Mouse (Mus musculus): Measurements from ENCODE around the gene Rin3.

The Rin3 gene

DNA sequence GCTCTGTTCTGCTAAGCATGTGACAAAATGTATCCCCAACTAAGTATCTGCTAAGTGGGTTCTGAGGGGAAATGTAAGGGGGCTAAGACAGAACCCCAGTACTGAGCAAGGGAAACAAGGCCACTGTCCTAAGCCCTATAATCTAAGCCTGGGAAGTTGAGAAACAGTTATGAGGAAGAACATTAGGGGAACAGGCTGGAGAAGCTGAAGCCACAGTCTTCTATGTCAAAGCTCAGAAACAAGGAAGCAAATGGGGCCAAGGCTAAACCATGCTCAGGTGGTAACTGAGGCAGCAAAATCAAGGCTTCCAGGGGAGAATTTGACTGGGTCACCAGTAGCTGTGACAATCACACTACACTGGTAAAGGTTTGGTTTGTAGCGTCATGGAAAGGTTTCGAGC, 50.3 kb downstream of the Rin3 start:
- no peak for DNase-seq (ENCODE audit: low spot score)

DNA sequence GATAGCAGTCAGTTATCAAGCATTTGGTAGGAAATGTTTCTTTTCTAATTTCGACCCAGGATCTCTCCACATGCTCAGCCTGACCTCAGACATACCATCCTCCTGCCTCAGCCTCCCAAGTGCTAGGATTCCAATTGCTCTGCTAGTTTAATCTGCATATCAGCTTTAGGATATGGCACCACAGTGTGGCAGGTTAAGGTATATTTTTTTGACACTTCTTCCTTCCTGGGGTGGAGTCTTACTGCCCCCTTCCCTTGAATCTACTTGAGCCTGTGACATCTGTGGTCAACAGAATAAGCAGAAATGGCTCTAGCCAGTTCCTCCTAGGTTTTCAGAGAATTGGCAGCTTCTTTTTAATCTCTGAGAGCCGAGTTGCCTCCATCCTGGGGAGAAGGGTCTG, 56.2 kb downstream of the Rin3 start:
- no peak for DNase-seq (ENCODE audit: low spot score)

DNA sequence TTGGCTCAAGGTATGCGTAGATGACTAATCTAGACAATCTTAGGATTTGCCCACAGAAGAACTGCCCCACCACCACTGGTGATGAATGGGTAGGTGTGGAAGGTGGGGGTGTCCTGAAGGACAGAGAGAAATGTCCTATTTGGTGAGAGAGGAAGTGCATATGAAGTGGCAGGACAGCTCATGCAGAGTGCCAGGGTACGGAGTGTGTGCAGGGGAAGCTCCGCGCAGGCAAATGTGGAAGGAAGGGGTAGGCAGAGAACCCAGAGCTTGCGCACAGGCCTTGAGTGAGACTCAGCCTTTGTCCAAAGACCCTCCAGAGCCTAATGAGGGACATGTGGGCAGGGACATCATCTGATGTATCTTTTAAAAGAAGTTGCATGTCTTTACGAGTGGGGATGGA, 57.6 kb downstream of the Rin3 start:
- DNase-seq (ENCODE audit: low spot score): no peak

DNA sequence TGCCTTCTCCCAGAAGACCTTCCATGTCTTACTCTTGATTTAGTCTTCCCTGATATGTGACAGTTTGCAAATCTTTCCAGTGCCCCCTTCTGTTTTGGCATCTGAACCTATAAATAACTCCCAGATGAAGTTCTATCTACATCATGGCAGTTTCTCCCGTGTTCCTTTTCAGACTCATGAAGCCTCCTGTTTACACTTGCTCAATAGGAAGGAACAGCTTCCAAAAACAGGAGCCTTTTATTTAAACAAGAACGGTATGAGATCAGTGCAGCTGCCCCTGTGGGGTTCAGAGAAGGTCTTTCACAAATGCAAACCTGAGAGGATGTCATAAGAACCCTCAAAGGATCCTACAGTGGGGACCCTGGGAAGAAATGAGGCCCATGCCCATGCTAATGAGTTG, 59.3 kb downstream of the Rin3 start:
- no peak for DNase-seq (ENCODE audit: low spot score)

DNA sequence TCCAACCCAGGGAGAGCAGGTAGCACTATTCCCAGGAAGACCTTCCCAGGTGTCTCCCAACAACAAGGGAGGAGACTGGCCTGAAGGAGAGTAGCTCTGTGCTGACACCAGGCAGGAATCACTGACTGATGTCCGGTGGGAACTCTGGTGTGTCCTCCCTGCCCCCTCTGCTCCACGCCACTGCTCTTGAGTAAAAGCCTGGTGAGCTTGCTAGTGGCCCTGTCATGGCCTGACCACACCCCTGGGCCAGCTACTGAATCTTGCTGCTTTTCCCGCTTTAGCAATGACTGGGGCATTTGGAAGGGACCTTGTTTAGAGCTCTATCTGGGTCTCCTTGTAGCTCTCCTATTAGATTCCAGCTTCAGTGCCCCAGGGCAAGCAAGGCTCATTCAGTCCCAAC, 59.8 kb downstream of the Rin3 start:
- no peak for DNase-seq (ENCODE audit: low spot score)

DNA sequence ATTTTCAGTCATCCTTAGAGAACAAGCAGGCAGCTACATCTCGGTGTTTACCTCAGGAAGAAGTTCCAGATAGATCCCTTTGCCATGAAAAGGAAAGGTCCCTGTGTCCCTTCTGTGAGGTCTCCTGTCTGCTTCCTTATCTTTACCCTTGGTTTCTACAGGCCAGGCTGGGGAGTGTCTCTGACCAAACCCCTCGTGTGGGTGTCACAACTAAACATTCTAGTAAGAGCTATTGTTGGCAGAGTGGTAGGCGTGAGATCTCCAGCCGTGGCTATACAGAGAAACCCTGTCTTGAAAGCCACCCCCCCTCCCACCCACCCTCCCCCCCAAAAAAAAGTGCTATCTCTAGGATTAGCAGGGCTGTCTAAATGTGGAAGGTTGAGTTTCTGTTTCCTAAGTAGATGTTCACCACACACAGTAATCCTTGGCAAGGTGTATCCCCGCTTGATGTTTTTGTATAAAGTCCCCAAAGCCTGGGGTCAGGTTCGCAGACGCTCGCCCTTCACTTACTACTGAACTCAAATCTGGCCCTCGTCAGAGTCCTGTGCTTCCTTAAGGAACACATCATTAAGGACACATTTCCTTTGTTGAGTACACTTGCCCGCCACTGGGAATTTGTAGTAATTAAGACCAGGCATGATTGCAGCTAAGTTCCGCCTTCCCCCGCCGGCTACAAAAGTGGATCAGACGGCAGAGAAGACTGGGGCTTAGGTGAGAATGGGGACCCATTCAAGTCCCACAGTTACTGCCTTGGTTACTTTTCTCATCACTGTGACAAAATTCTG, 62.4 kb downstream of the Rin3 start:
- DNase-seq (ENCODE audit: low spot score): no peak

DNA sequence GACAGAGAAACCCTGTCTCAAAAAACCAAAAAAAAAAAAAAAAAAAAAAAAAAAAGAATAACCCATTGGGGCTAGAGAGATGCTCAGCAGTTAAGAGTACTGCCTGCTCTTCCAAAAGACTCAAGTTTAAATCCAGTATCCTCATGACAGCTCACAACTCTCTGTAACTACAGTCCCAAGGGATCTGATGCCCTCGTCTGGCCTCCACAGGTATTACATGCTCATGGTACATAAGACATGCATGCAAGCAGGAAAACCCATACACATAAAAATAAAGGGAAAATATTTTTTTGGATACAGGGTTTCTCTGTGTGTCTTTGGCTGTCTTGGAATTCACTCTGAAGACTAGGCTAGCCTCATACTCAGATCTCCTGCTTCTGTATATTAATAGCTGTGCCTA, 63.7 kb downstream of the Rin3 start:
- peak; percentile 29 for DNase-seq (ENCODE audit: low spot score)

DNA sequence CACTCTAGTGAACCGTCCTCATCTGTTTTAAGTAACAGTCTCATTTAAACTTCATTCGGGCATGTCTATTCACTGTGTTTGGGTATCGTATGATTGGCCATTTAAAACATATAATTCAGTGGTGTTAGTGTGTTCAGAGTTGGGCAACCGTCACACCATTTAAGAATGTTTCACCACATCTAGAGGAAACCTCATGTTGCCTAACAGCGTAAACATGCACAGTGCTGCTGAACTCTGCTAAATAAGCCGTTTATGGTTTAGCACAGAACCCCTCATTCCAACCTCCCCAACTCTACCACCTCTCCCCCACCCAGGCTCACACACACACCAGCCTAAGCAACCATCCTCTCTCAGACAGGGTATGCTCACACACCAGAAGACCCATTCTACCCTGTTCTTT, 65.6 kb downstream of the Rin3 start:
- DNase-seq (ENCODE audit: low spot score): no peak

DNA sequence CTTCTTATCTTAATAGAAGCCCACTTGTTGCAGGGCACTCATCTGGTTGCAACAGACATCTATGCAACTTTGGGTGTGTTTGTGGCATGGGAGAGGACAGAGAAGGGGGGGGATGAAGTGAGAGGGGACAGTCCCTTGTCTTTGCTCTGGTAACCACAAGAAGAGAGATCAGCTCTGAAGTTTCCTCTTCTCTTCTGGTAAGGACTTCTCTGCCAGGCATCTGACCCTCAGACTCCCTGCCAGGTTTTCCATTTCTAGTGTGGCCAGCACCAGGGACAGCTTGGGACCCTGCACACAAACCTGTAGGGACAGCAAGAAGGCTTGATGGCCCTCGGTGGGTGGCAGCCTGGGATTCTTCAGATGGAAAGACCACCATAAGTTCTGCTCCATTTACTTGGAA, 68.1 kb downstream of the Rin3 start:
- DNase-seq (ENCODE audit: low spot score): no peak

DNA sequence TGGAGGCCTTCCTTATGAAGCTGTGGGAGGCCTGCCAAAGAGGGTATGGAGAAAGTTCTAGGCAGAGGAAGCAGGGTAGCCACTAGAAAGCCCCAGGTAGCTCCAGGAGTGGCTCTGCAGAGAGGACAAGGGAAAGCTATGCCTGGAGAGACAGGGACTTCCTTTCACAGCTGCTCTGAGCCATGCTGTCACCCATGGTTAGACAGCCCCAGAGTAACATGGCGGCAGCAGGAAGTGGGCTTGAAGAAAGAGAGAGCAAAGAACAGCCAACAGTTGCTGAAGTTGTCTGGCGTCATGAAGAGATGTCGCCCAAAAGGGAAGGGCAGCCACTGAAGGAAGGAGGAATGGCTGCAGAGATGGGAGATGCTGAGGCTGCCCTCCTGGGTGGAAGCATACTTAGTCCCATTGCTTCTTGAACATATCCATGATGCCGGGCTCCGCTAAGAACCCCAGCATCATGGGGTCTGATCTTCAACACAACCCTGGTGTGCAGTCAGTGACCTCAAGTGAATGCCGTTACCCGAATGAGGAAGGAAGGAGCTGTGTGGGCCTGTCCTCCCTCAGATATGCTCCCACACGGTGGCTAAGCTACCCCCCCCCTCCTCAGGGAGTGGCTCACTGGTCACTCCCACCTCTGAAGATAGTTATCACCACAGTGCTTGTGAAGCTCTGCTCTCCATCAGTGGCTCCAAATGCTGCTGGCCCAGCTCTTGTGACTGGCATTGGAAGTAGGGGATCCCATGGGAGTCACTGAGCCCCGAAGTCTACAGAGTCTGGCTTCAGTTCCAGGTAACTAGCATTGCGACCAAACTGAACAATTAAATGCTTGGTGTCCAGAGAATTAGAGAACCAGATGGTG, 71.5 kb downstream of the Rin3 start:
- no peak for DNase-seq (ENCODE audit: low spot score)

DNA sequence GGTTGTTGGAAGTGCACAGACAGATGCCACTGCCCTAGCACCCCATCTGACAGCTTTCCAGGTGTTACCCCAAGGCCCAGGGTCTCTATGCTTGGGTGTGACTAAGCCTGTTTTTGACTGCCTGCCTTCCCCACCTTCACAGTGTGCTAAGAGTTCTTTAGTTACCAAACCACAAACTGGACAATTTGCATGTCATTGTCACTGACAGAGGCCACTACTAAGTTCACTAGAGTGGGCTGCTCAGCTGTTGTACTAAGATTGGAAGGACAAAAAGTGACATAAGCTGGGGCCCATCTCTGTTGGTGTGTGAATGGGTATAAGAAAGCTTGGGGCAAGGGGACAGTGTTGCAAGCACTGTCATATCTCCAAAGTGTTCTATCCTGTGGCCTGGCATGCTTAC, 72.9 kb downstream of the Rin3 start:
- DNase-seq (ENCODE audit: low spot score): no peak

DNA sequence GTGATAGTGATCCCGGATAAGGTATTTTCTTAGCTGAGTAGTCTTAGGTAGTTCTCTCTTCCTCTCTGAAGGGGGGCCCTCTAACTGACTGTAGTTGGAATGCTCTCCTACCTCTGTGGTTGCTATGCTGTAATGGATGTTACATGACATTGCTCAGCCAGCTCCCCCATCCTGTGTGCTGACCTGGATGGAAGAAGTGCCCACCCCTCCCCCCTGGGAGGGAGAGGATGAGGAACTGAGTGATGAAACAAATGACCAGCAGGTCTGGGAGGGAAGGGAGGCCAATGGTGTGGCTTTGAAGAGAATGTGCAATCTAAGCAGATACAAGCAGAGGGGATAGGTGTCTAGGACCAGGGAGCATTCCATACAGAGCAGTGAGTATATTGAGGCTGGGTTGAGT, 73.9 kb downstream of the Rin3 start:
- no peak for DNase-seq (ENCODE audit: low spot score)

DNA sequence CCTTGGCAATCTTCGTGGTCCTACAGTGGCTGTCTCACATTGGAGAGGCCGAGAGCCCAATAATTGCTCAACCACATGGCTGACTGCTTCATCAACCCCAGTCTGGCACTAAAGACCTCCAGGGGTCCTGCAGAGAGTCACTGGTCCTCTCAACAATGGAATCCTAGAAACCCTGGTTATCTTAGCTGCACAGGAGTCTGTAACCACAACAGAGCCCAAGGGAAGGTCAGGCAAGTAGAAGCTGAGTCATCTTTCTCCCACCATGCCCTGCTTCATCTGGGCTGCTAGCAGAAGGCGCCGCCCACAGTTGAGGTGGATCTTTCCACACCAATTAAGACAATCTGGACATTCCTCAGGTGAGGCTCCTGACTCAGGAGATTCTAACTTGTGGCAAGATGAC, 76.5 kb downstream of the Rin3 start:
- no peak for DNase-seq (ENCODE audit: low spot score)

DNA sequence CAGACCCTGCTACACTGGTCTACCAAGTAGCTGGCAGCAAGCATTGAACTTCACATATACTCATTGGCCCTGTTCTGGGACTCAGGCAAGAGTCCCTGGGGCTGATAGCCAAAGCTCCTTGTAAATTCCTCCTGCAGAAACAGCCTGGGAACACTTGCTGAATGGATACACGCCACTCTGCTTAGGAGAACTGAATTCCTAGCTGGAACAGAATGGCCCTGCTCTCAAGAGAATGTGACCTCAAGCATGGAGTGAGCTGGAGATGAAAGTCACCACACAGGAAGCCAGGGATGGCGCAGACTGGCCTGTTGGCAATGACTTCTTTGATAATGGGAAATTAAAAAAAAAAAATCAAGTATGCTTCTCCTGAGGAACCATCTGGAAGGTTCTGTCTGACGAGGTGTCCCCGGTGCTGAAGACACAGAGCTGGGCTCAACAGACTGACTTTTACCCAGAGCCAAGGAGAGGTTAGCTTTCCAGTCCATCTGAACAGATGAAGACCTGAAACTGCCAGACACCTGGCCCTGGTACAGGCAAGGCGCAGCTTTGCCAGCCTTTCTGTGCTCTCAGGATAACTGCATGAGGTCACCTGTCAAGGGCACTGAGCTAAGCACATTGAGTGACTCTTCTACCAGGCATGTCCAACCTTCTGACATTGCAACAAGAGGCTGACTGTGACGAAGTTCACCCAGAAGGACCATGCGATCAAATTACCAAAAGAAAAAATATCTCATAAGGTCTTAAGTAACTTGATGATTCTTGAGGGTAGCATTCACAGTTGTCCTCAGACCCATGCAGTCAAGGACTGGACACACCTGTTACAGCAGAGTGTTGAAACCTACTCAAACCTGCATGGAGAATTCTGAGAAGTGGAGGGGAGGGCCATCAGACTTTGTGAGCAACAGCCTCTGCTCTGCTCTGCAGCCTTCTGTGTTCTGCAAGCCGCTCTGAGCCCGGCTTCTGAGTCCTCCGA, 78.6 kb downstream of the Rin3 start:
- DNase-seq (ENCODE audit: low spot score): no peak

DNA sequence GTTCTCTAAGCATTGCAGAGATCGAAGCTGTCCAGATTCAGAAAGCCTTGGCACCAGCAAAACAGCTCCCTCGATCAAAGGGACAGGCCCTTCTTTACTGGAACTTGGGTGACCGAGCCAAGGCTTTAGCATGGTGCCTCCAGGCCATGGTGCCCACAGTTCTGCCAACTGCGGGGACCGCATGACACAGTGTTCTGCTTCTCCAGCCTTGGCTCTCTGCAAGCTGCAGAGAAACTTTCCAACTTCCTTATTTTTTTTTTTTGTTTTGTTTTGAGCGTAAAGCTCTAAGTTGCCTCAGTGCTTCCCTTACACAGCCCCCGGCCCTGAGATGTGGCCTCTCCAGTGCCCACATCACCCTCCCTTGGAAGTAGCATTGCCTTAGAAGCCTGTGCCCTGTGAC, 82.2 kb downstream of the Rin3 start:
- no peak for DNase-seq (ENCODE audit: low spot score)

DNA sequence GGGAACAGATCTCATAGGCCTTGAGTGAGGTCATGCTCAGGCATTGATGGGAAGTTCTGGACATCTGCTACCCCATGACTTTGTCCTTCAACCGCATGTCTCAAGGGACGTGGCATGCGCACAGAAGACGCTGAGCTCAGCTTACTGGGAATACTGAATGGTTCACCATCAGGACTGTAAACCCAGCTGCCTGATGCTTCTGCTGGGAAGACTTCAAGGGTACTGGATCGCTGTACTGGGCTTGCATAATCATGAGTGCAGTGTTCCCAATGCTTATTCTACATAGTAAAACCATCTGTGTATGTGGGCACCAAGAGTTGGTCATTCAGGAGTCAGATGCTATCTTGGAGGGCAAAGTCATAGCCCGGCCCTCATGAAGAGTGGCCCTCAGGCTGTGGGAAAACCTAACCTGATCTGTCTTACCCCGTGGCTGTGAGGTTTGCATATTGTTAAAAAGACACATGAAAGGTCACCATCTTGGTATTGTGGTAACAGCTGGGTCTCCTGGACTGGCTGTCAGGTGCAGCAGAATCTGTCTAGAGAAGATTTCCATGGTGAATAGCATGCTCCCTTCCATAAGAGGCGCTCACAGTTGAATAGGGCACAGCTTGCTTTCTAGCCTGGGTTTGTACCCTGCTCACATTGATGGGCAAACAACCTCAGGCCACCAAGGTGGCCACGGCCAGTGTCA, 83.4 kb downstream of the Rin3 start:
- DNase-seq (ENCODE audit: low spot score): no peak

DNA sequence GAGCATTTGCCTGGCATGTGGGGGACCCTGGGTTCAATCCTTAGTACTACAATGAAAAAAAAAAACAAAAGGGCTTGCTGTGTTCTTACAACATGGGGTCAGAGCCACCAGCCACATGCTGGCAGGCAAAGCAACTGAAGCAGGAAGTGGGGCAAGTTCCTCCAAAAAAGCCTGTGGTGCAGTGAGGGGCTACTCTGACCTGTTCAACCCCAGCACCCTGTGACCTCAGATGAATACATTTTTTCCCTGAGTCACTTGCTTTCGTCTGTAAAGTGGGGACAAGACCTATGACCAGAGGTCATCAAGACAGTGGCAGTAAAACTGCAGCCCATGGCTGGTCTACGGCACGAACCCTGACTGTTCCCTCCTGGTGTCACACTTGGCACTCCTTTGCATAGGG, 84.2 kb downstream of the Rin3 start:
- no peak for DNase-seq (ENCODE audit: low spot score)

DNA sequence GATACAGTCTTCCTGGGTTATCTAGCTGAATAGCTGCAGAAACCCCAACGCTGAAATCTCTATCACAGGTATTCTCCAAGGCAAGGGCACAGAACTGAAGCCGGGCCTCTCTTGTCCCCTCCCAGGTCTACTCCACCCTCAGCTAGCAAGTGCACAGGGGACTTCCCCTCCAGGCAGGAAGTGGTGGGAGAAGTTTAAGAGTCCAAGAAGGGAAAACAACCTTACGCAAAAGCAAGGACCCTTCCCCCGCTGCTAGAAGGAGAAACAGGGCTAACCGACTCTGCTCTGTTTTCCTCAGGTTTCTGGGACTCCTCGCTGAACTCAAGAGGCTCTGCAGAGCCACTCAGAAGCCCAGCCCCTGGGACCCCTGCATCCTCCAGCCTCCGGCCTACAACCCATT, 85.2 kb downstream of the Rin3 start:
- DNase-seq (ENCODE audit: low spot score): no peak

DNA sequence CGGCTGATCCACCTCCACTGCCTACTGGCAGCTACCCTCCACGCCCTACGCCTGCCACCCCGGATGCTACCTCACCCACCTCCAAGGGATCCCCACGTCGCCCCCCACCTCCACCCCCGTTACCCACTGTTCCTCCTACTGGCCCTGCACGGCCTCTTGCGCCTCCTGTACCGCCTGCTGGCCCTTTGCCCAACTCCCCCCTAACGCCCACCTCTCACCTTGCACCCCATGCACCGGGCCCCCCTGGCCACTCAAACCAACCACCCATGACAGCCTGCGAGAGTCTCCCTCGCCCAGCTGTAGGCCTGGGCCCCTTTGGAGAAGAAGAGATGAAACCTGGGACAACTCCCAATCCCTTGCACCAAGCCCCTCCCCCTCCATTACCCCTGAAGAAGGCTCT, 85.7 kb downstream of the Rin3 start:
- DNase-seq (ENCODE audit: low spot score): no peak

DNA sequence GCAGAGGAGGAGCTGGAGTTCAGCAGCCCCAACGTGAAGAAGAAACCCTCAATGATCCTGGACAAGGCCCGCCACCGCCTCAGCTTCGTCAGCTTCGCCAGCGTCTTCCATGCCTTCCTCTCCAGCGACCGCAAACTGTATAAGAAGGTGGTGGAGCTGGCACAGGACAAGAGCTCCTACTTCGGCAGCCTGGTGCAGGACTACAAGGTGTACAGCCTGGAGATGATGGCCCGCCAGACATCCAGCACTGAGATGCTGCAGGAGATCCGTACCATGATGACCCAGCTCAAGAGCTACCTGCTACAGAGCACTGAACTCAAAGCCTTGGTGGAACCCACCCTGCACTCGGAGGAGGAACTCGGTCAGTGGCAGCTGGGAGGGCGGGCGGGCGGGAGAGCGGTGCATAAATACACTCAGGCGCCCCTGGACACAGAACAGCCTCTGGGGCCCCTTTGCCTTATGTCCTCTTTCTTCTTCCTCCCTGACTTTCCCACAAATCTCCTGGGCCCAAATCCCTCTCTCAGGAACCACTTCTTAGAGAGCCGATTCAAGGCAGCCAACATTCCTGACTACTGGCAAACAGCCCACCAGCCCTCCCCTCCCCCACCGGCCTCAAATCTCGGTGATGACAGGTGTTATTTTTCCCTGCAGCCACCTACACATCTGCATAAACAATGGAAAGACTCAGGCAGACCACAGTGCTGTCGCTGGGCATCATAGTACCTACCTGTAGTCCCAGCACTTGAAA, 86.8 kb downstream of the Rin3 start:
- no peak for DNase-seq (ENCODE audit: low spot score)

DNA sequence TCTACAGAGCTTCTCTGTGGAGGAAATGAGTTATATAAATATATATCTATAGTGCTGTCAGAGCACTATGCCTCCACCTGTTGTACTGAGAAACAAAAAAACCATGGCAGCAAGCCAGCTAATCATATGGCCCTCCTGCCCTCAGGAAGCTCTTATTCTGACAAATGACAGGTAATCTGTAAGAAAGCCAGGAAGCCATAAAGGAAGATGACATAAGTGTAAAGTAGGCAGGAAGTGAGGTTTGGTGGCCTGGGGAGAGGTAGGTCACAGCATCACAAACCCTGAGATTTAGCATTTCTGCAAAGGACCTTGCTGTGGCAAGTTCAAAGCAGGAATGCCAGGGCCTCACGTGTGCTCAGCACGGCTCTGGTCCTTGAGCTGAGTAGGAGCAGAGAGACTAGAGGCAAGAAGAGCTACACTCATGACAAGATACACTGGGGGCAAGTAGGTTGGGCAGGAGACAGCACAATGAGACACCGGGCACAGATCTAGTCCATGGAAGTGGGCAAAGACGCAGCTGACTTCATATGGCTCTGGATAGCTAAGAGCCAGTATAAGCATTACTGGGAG, 88.2 kb downstream of the Rin3 start:
- DNase-seq (ENCODE audit: low spot score): no peak

Measured in c-Kit-positive CD71-positive TER-119-positive erythroid progenitor cells, embryonic 14.5 days (primary cell).